Mouse (Mus musculus): Measurements from ENCODE around the gene Arhgap31. TPM values are rescaled to one million over a fixed set of nuclear protein-coding genes. Genes with fewer than 3 reads are reported as not detected.

Arhgap31 gene
- polyA plus RNA-seq (2012; rRNA removed), result 12.1 and 12.3 TPM in 2 replicates

GRCm38 (mm10) chr16:38712581-38713403, at the start of gene Arhgap31:
TSS of gene Arhgap31 (minus strand) at chr16:38713274.
- DNase-seq (ENCODE audit: extremely low spot score in 1 of 2, low spot score in 1 of 2), result peak in 1 of 2 experiments; percentile 66

- no peak for DNase-seq (ENCODE audit: extremely low spot score in 1 of 2, low spot score in 1 of 2)
These were observed 49.3 kb upstream of the Arhgap31 start for GRCm38 (mm10) chr16:38762401-38762800.

GRCm38 (mm10) chr16:38761972-38762371, 48.9 kb upstream of the Arhgap31 start:
- no peak for DNase-seq (ENCODE audit: extremely low spot score in 1 of 2, low spot score in 1 of 2)

- DNase-seq (ENCODE audit: extremely low spot score in 1 of 2, low spot score in 1 of 2), result no peak
These were observed 47.8 kb upstream of the Arhgap31 start for GRCm38 (mm10) chr16:38760834-38761375.

GRCm38 (mm10) chr16:38760239-38760638, 47.2 kb upstream of the Arhgap31 start:
- DNase-seq (ENCODE audit: extremely low spot score in 1 of 2, low spot score in 1 of 2), result no peak

GRCm38 (mm10) chr16:38758104-38758861, 45.2 kb upstream of the Arhgap31 start:
- DNase-seq (ENCODE audit: extremely low spot score in 1 of 2, low spot score in 1 of 2), result no peak

- DNase-seq (ENCODE audit: extremely low spot score in 1 of 2, low spot score in 1 of 2), result no peak
These were observed 44.6 kb upstream of the Arhgap31 start for GRCm38 (mm10) chr16:38757626-38758025.

GRCm38 (mm10) chr16:38756572-38756971, 43.5 kb upstream of the Arhgap31 start:
- no peak for DNase-seq (ENCODE audit: extremely low spot score in 1 of 2, low spot score in 1 of 2)

GRCm38 (mm10) chr16:38756177-38756503, 43.1 kb upstream of the Arhgap31 start:
- DNase-seq (ENCODE audit: extremely low spot score in 1 of 2, low spot score in 1 of 2), result no peak

- DNase-seq (ENCODE audit: extremely low spot score in 1 of 2, low spot score in 1 of 2), result no peak
These were observed 42.5 kb upstream of the Arhgap31 start for GRCm38 (mm10) chr16:38755452-38756176.

GRCm38 (mm10) chr16:38753631-38754030, 40.6 kb upstream of the Arhgap31 start:
- DNase-seq (ENCODE audit: extremely low spot score in 1 of 2, low spot score in 1 of 2), result no peak

GRCm38 (mm10) chr16:38750803-38751202, 37.7 kb upstream of the Arhgap31 start:
- no peak for DNase-seq (ENCODE audit: extremely low spot score in 1 of 2, low spot score in 1 of 2)

- no peak for DNase-seq (ENCODE audit: extremely low spot score in 1 of 2, low spot score in 1 of 2)
These were observed 31.0 kb upstream of the Arhgap31 start for GRCm38 (mm10) chr16:38743941-38744673.

- peak in 1 of 2 experiments; percentile 50 for DNase-seq (ENCODE audit: extremely low spot score in 1 of 2, low spot score in 1 of 2)
These were observed 29.6 kb upstream of the Arhgap31 start for GRCm38 (mm10) chr16:38742659-38743131.

- DNase-seq (ENCODE audit: extremely low spot score in 1 of 2, low spot score in 1 of 2), result peak; percentile 57 to 84
These were observed 29.1 kb upstream of the Arhgap31 start, which contains the start of gene B4galt4 for GRCm38 (mm10) chr16:38742113-38742658. TSS of gene B4galt4 (plus strand) at chr16:38742264.

- no peak for DNase-seq (ENCODE audit: extremely low spot score in 1 of 2, low spot score in 1 of 2)
These were observed 28.3 kb upstream of the Arhgap31 start for GRCm38 (mm10) chr16:38741204-38741903.

GRCm38 (mm10) chr16:38730921-38731320, 17.8 kb upstream of the Arhgap31 start:
- DNase-seq (ENCODE audit: extremely low spot score in 1 of 2, low spot score in 1 of 2), result no peak

- peak in 1 of 2 experiments; percentile 80 for DNase-seq (ENCODE audit: extremely low spot score in 1 of 2, low spot score in 1 of 2)
These were observed 16.7 kb upstream of the Arhgap31 start for GRCm38 (mm10) chr16:38729610-38730288.

Measured in frontal cortex, adult 2 months (tissue).